Mouse (Mus musculus) lung, adult 2 months (tissue): ENCODE measurements around the gene Tmem135.

Experiments used
- CTCF ChIP-seq: fragments of 200-500 bp; IDR thresholded peaks from 2 replicates; pipeline ENCODE4 v1.5.1; 2011; ENCODE audit warnings: mild to moderate bottlenecking, low read length, control low read depth; ENCODE audit not compliant: insufficient read depth
- POLR2A ChIP-seq: fragments of 200-500 bp; IDR thresholded peaks from 2 replicates; pipeline ENCODE4 v1.6.1; 2011; ENCODE audit warnings: low read depth, mild to moderate bottlenecking, control low read depth, low read length, borderline replicate concordance; ENCODE audit errors: extremely low read depth

DNA sequence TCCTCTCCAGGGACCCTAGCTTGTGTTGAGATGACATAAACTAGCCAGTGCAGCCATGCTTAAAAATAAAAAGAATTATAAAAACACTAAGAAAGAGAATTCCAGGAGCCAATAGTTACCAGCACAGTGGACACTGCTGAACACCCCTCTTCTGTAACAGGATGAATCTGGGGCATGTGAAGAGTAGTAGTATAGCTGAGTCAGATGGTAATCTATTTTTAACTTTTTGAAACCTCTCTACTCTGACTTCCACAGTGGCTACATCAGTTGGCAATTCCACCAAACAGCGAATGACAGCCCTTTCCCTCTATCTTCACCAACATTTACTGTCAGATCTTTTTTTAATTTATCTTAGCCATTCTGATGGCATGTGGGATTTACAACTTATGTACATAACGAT lies 187.9 kb downstream of the Tmem135 start:
- TF ChIP-seq CTCF = no peak
- no peak for TF ChIP-seq POLR2A
